Mouse (Mus musculus) CH12F3 (cell line): ENCODE results near the gene Vpreb2.
"Not testable (repeated sequence)": the region's sequence is repeated elsewhere in the genome, so short reads cannot be mapped to it uniquely, and the experiment has no call there.

Source experiments
- in situ Hi-C: fragments of 300-500 bp; cut with MboI; formaldehyde crosslinking; loops from 2 replicates; pipeline ENCODE4 v1.14.3; 2020; ENCODE audit warnings: low sequenced_read_pairs

Vpreb2 gene

GRCm38 (mm10) chr16:17986456-17987132 lies 6.4 kb downstream of the Vpreb2 start:
- in situ Hi-C loops = no loop called here

- in situ Hi-C loops = no loop called here
Observed at GRCm38 (mm10) chr16:17987703-17988102, 7.5 kb downstream of the Vpreb2 start.

- in situ Hi-C loops = not testable (repeated sequence)
Observed at GRCm38 (mm10) chr16:17992321-17992720, 12.1 kb downstream of the Vpreb2 start.

- in situ Hi-C loops = no loop called here
Observed at GRCm38 (mm10) chr16:17999668-18000067, 19.4 kb downstream of the Vpreb2 start.

- in situ Hi-C loops = no loop called here
Observed at GRCm38 (mm10) chr16:18004589-18004988, 24.4 kb downstream of the Vpreb2 start.

GRCm38 (mm10) chr16:18007083-18007482 lies 26.9 kb downstream of the Vpreb2 start:
- in situ Hi-C loops = no loop called here

- in situ Hi-C loops = no loop called here
Observed at GRCm38 (mm10) chr16:18011101-18011500, 30.9 kb downstream of the Vpreb2 start.

- in situ Hi-C loops = not testable (repeated sequence)
Observed at GRCm38 (mm10) chr16:18016482-18016881, 36.3 kb downstream of the Vpreb2 start.

- in situ Hi-C loops = no loop called here
Observed at GRCm38 (mm10) chr16:18022780-18023557, 42.7 kb downstream of the Vpreb2 start.

- in situ Hi-C loops = no loop called here
Observed at GRCm38 (mm10) chr16:18027371-18027770, 47.1 kb downstream of the Vpreb2 start.
